Mouse (Mus musculus): ENCODE measurements around the gene Gm1113. TPM values are rescaled to one million over a fixed set of nuclear protein-coding genes. Genes with fewer than 3 reads are reported as not detected.

The Gm1113 gene
- total RNA-seq (2023), result not detected

DNA sequence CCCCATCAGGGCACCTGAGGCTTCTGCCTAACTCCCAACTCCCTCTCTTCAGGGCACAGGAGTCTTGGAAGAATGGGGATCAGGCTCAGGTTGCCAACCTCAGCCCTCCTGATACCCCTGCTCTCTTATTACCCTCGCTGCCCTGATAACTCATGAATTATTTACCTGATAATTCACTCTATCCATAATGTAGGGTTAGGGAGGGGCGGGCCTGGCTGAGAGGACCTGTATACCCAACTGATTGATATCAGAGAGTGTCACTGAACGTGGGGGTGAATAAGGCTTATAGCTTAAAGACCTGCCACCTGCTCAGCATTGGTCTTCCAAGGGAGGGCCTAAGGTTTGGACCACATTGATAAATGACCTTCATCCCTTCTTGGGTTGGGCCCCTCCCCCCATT lies at the start of gene Gm1113:
Gene Gm1113 (minus strand): TSS at position 101 of the 400 bp plus-strand sequence.

DNA sequence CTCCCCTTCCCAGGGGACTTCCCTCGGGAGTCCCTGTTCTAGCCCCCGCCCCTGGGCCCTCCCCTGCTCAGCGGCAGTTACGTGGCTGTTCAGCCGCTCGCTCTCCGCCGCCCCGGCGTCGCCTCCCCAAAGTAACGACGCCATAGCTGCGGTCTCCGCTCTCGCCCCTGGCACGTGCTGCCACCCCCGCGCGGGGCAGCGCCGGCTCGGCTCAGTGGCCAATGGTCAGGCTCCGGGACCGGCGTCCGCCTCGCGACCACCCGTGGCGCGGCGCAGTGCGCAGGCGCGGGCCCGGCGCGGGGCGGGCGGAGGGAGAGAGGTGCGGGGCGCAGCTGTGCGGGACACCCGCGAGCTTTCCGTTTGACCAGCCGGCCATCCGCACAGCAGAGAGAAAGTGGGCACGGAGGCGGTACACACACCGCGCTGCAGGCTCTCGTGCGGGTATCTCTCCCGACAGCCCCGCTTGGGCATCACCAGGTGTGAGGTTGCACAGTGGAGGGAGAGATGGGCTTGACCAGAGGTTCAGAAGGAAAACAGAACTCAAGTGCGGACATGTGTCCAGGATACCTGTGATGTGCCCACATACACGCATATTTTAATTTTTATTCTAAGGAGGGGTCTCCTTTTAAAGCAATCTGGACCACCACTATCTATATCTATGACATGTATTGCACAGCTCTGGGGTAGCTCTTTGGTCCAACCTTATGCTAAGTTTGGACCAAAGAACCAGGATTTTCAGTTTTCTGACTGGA lies 40.4 kb upstream of the Gm1113 start, which contains the start of the genes Ddx25 and Pus3:
Gene Ddx25 (minus strand): TSS at position 272 of the 752 bp plus-strand sequence.
Gene Pus3 (plus strand): TSS at position 339 of the 752 bp plus-strand sequence.

Other genes with a start within 250 kb of the Gm1113 start
- gene Cdon, start 97.1 kb downstream of the Gm1113 start, total RNA-seq (2023), result 1 to 10 TPM; 7.5 to 9.8 TPM
- 1 to 10 TPM; 2.0 to 2.2 TPM for gene Ddx25, start 40.3 kb upstream of the Gm1113 start, total RNA-seq (2023)
- gene Pus3, start 40.3 kb upstream of the Gm1113 start, total RNA-seq (2023), result 10 to 100 TPM; 28.4 to 31.4 TPM
- not detected for gene Pate2, start 52.0 kb upstream of the Gm1113 start, total RNA-seq (2023)
- 10 to 100 TPM; 16.7 to 20.9 TPM for gene Hyls1, start 52.1 kb upstream of the Gm1113 start, total RNA-seq (2023)
- gene Pate4, start 93.7 kb upstream of the Gm1113 start, total RNA-seq (2023), result not detected
- gene Pate3, start 129.9 kb upstream of the Gm1113 start, total RNA-seq (2023), result not detected
- not detected for gene Pate1, start 169.1 kb upstream of the Gm1113 start, total RNA-seq (2023)
- not detected for gene Gm17677, start 222.8 kb upstream of the Gm1113 start, total RNA-seq (2023)

All from B cell, adult 67 days (primary cell).